In genomic region chr4:41026086-41026787, GRCm38 (mm10) we compare ENCODE assay signal across 13 mouse cellular contexts. TPM values are rescaled to one million over a fixed set of nuclear protein-coding genes. Genes with fewer than 3 reads are reported as not detected.
DNase-seq lines count a peak whose midpoint lies in the region; ATAC-seq lines count a peak whose summit lies in the region.
"Had no signal": no experiment of that assay in that cellular context is flagged by ENCODE, and none has a peak within 500 bp of the region (broad histone marks: within the 10 kb centered on the region; RNA-seq: fewer than 3 reads in every experiment).

No protein-coding gene starts in this region.

- DNase-seq in embryo, embryonic 10 days (ENCODE audit: low spot score) = peak; percentile 36
- no peak for DNase-seq in embryo, embryonic 11 days
- DNase-seq in R1 (ENCODE audit: low read depth, low spot score) = peak; percentile 59
- no peak for DNase-seq in frontal cortex, postnatal 25 days (ENCODE audit: low spot score in 2 of 2)
- no peak for DNase-seq in urinary bladder, postnatal 10 days (ENCODE audit: low spot score)
- DNase-seq in testis, postnatal 14 days (ENCODE audit: low spot score) = no peak
- DNase-seq: gastrocnemius, adult 2 months; kidney, adult 2 months; thymus, postnatal 4 days had no signal

- peak; percentile 43 to 62 for ATAC-seq in hematopoietic stem cell, adult 5-6 weeks (replicated peaks in 1 of 2; ENCODE audit: insufficient read depth in 1 of 2, low FRiP score in 2 of 2, low TSS enrichment in 1 of 2, low read depth in 1 of 2, poor library complexity in 2 of 2, severe bottlenecking in 2 of 2)
- peak; percentile 64 for ATAC-seq in megakaryocyte-erythroid progenitor cell, adult 5-6 weeks (replicated peaks; ENCODE audit: low FRiP score, low TSS enrichment, poor library complexity, severe bottlenecking)

RNA-seq across cellular contexts. Expression of gene Aqp7, which starts 21.7 kb away (rescaled TPM):
- total RNA-seq in hematopoietic stem cell, adult 5-6 weeks (2017) = not detected in 2 replicates
- total RNA-seq in megakaryocyte-erythroid progenitor cell, adult 5-6 weeks (2014; fragmentation: Nextera tagmentation) = not detected in 2 replicates
- not detected in 2 replicates for total RNA-seq in megakaryocyte-erythroid progenitor cell, adult 5-6 weeks (2017)
- total RNA-seq: layer of hippocampus, postnatal 14 days; neutrophil, adult 5-6 weeks had no signal

RNA-seq across cellular contexts. Expression of gene Nfx1, which starts 55.5 kb away (rescaled TPM):
- 72.2 and 82.7 TPM in 2 replicates for total RNA-seq in hematopoietic stem cell, adult 5-6 weeks (2017)
- total RNA-seq in megakaryocyte-erythroid progenitor cell, adult 5-6 weeks (2014; fragmentation: Nextera tagmentation) = 75.8 and 103 TPM in 2 replicates
- 74.3 and 77.6 TPM in 2 replicates for total RNA-seq in megakaryocyte-erythroid progenitor cell, adult 5-6 weeks (2017)

Comparison
In these comparisons a context has a peak if more than half of its experiments do, and no peak if none do; other contexts are left out.
1. DNase-seq: peak in embryo, embryonic 10 days (single experiment) and R1 (single experiment); none in embryo, embryonic 11 days (single experiment), frontal cortex, postnatal 25 days (0 of 2), urinary bladder, postnatal 10 days (single experiment) and testis, postnatal 14 days (single experiment).